Mouse (Mus musculus) embryonic facial prominence, embryonic 12.5 days (tissue): ENCODE data around the gene Cpt1a. TPM values are rescaled to one million over a fixed set of nuclear protein-coding genes. Genes with fewer than 3 reads are reported as not detected.

Source experiments
- ATAC-seq: fragments of 200-750 bp; cut with Nextera tagmentation; 2 replicates; pipeline ENCODE4 v1.8.0; 2017; ENCODE audit not compliant: insufficient number of reproducible peaks, insufficient read depth, low FRiP score, low TSS enrichment
- H3K27ac ChIP-seq: fragments of 300-500 bp; sonication (generic); 2 replicates; pipeline ENCODE4 v1.5.1; 2016; ENCODE audit warnings: mild to moderate bottlenecking
- H3K27me3 ChIP-seq: fragments of 300-500 bp; sonication (generic); 2 replicates; pipeline ENCODE4 v1.6.1; 2016; ENCODE audit warnings: mild to moderate bottlenecking, moderate library complexity
- H3K36me3 ChIP-seq: fragments of 300-500 bp; sonication (generic); 2 replicates; pipeline ENCODE4 v1.6.1; 2016; ENCODE audit warnings: mild to moderate bottlenecking
- H3K4me1 ChIP-seq: fragments of 300-500 bp; sonication (generic); 2 replicates; pipeline ENCODE4 v1.6.1; 2016
- H3K4me2 ChIP-seq: fragments of 300-500 bp; sonication (generic); replicated peaks from 2 replicates; pipeline ENCODE4 v1.6.1; 2016; ENCODE audit warnings: mild to moderate bottlenecking, moderate library complexity
- H3K4me3 ChIP-seq: fragments of 300-500 bp; sonication (generic); 2 replicates; pipeline ENCODE4 v1.5.1; 2016; ENCODE audit warnings: mild to moderate bottlenecking
- H3K9ac ChIP-seq: fragments of 300-500 bp; sonication (generic); 2 replicates; pipeline ENCODE4 v1.6.1; 2016; ENCODE audit warnings: mild to moderate bottlenecking, moderate library complexity
- H3K9me3 ChIP-seq: fragments of 300-500 bp; sonication (generic); 2 replicates; pipeline ENCODE4 v1.6.1; 2016; ENCODE audit warnings: mild to moderate bottlenecking, moderate library complexity
- WGBS: fragments of 180-500 bp; shearing (Covaris S2); methylation state at CpG from one replicate; pipeline ENCODE4 v1.1.7; 2016; 5-methylcytosine and 5-hydroxymethylcytosine counted together
- polyA plus RNA-seq: library from polyadenylated mRNA; unstranded; fragments of >200 nt; fragmentation: Nextera tagmentation; extraction: Ambion mirVana; gene quantifications from 2 replicates; pipeline ENCODE4 v1.2.1, GENCODE M21; 2016

Cpt1a gene
- polyA plus RNA-seq, 1 experiment from 2014 or later, result 12.3 TPM

- no peaks in the 10 kb centered on the region for H3K36me3 ChIP-seq
- no peaks in the 10 kb centered on the region for H3K27me3 ChIP-seq
- no peak overlapping the region for H3K27ac ChIP-seq
- no peak overlapping the region for H3K4me2 ChIP-seq
- no peak for ATAC-seq
- H3K9me3 ChIP-seq, result no peaks in the 10 kb centered on the region
- H3K4me3 ChIP-seq, result no peak overlapping the region
- WGBS, result 70% methylated on average over 4 of the region's 4 CpGs
- no peaks in the 10 kb centered on the region for H3K4me1 ChIP-seq
- no peak overlapping the region for H3K9ac ChIP-seq
Measured at GRCm38 (mm10) chr19:3304017-3304416, 18.1 kb upstream of the Cpt1a start.

- 47% methylated on average over 16 of the region's 16 CpGs for WGBS
- no peaks in the 10 kb centered on the region for H3K9me3 ChIP-seq
- no peaks in the 10 kb centered on the region for H3K4me1 ChIP-seq
- no peak overlapping the region for H3K4me2 ChIP-seq
- H3K9ac ChIP-seq, result no peak overlapping the region
- no peak for ATAC-seq
- H3K4me3 ChIP-seq, result no peak overlapping the region
- H3K27ac ChIP-seq, result no peak overlapping the region
- H3K36me3 ChIP-seq, result no peaks in the 10 kb centered on the region
- H3K27me3 ChIP-seq, result no peaks in the 10 kb centered on the region
Measured at GRCm38 (mm10) chr19:3307175-3307949, 14.8 kb upstream of the Cpt1a start.

- H3K9ac ChIP-seq, result no peak overlapping the region
- H3K4me2 ChIP-seq, result no peak overlapping the region
- H3K36me3 ChIP-seq, result no peaks in the 10 kb centered on the region
- no peak overlapping the region for H3K27ac ChIP-seq
- ATAC-seq, result no peak
- no peak overlapping the region for H3K4me3 ChIP-seq
- WGBS, result 84% methylated on average over 2 of the region's 2 CpGs
- no peaks in the 10 kb centered on the region for H3K9me3 ChIP-seq
- peaks cover 25% of the 10 kb centered on the region for H3K27me3 ChIP-seq
- H3K4me1 ChIP-seq, result peaks cover 10% of the 10 kb centered on the region
Measured at GRCm38 (mm10) chr19:3319341-3319740, 2.8 kb upstream of the Cpt1a start.

GRCm38 (mm10) chr19:3320086-3320485 is 2.0 kb upstream of the Cpt1a start:
- no peak overlapping the region for H3K9ac ChIP-seq
- H3K4me1 ChIP-seq, result peaks cover 15% of the 10 kb centered on the region
- H3K36me3 ChIP-seq, result no peaks in the 10 kb centered on the region
- H3K4me3 ChIP-seq, result no peak overlapping the region
- H3K9me3 ChIP-seq, result no peaks in the 10 kb centered on the region
- no peak for ATAC-seq
- peaks cover 25% of the 10 kb centered on the region for H3K27me3 ChIP-seq
- WGBS, result 79% methylated on average over 7 of the region's 7 CpGs
- H3K4me2 ChIP-seq, result no peak overlapping the region
- H3K27ac ChIP-seq, result no peak overlapping the region

GRCm38 (mm10) chr19:3320801-3321200 is 1.3 kb upstream of the Cpt1a start:
- peaks cover 16% of the 10 kb centered on the region for H3K4me1 ChIP-seq
- H3K9me3 ChIP-seq, result no peaks in the 10 kb centered on the region
- 76% methylated on average over 3 of the region's 3 CpGs for WGBS
- ATAC-seq, result no peak
- no peak overlapping the region for H3K27ac ChIP-seq
- peaks cover 25% of the 10 kb centered on the region for H3K27me3 ChIP-seq
- no peak overlapping the region for H3K4me2 ChIP-seq
- H3K4me3 ChIP-seq, result no peak overlapping the region
- no peaks in the 10 kb centered on the region for H3K36me3 ChIP-seq
- H3K9ac ChIP-seq, result no peak overlapping the region

GRCm38 (mm10) chr19:3321617-3322016 is 517 bp upstream of the Cpt1a start:
- Histone ChIP-seq H3K36me3 (no peaks in the 10 kb centered on the region), H3K4me3 (no peak overlapping the region; the same call in 1 of the 2 replicates), H3K4me2 (no peak overlapping the region), H3K9ac (no peak overlapping the region), H3K27me3 (peaks cover 25% of the 10 kb centered on the region), H3K4me1 (peaks cover 23% of the 10 kb centered on the region), H3K9me3 (no peaks in the 10 kb centered on the region), H3K27ac (no peak overlapping the region)
- 6% methylated on average over 11 of the region's 11 CpGs for WGBS
- ATAC-seq, result no peak

- H3K9ac ChIP-seq, result peak overlapping the region; percentile 53
- peak overlapping the region; percentile 11; the same call in 1 of the 2 replicates for H3K27ac ChIP-seq
- H3K27me3 ChIP-seq, result peaks cover 25% of the 10 kb centered on the region
- H3K4me2 ChIP-seq, result peak overlapping the region; percentile 91
- peak overlapping the region; percentile 59 for H3K4me3 ChIP-seq
- peak; percentile 87 for ATAC-seq
- 1% methylated on average over 47 of the region's 47 CpGs for WGBS
- H3K36me3 ChIP-seq, result no peaks in the 10 kb centered on the region
- peaks cover 25% of the 10 kb centered on the region for H3K4me1 ChIP-seq
- H3K9me3 ChIP-seq, result no peaks in the 10 kb centered on the region
Measured at GRCm38 (mm10) chr19:3323201-3323621, 1.1 kb downstream of the Cpt1a start.

- H3K4me3 ChIP-seq, result peak overlapping the region; percentile 59
- H3K9me3 ChIP-seq, result no peaks in the 10 kb centered on the region
- H3K27ac ChIP-seq, result no peak overlapping the region
- H3K4me1 ChIP-seq, result peaks cover 25% of the 10 kb centered on the region
- H3K4me2 ChIP-seq, result peak overlapping the region; percentile 91
- no peak for ATAC-seq
- no peaks in the 10 kb centered on the region for H3K36me3 ChIP-seq
- H3K27me3 ChIP-seq, result peaks cover 25% of the 10 kb centered on the region
- 2% methylated on average over 34 of the region's 34 CpGs for WGBS
- H3K9ac ChIP-seq, result peak overlapping the region; percentile 53; the same call in 1 of the 2 replicates
Measured at GRCm38 (mm10) chr19:3323753-3324270, 1.7 kb downstream of the Cpt1a start.

GRCm38 (mm10) chr19:3324271-3324811 is 2.2 kb downstream of the Cpt1a start:
- H3K9ac ChIP-seq, result no peak overlapping the region
- peak overlapping the region; percentile 59 for H3K4me3 ChIP-seq
- peaks cover 25% of the 10 kb centered on the region for H3K4me1 ChIP-seq
- peaks cover 25% of the 10 kb centered on the region for H3K27me3 ChIP-seq
- no peaks in the 10 kb centered on the region for H3K36me3 ChIP-seq
- 4% methylated on average over 17 of the region's 17 CpGs for WGBS
- ATAC-seq, result no peak
- H3K27ac ChIP-seq, result no peak overlapping the region
- H3K4me2 ChIP-seq, result peak overlapping the region; percentile 91
- no peaks in the 10 kb centered on the region for H3K9me3 ChIP-seq

- H3K9me3 ChIP-seq, result no peaks in the 10 kb centered on the region
- peak; percentile 38; the same call in 1 of the 2 replicates for ATAC-seq
- peak overlapping the region; percentile 59 for H3K4me3 ChIP-seq
- under 1% methylated on average over 59 of the region's 59 CpGs for WGBS
- H3K4me1 ChIP-seq, result peaks cover 25% of the 10 kb centered on the region
- H3K27me3 ChIP-seq, result peaks cover 22% of the 10 kb centered on the region
- peak overlapping the region; percentile 91 for H3K4me2 ChIP-seq
- peak overlapping the region; percentile 84 for H3K27ac ChIP-seq
- H3K9ac ChIP-seq, result peak overlapping the region; percentile 58
- no peaks in the 10 kb centered on the region for H3K36me3 ChIP-seq
Measured at GRCm38 (mm10) chr19:3324931-3325711, 3.0 kb downstream of the Cpt1a start.

- peak overlapping the region; percentile 46 for H3K9ac ChIP-seq
- peaks cover 25% of the 10 kb centered on the region for H3K4me1 ChIP-seq
- peak overlapping the region; percentile 84 for H3K27ac ChIP-seq
- H3K36me3 ChIP-seq, result no peaks in the 10 kb centered on the region
- peaks cover 22% of the 10 kb centered on the region for H3K27me3 ChIP-seq
- no peak for ATAC-seq
- peak overlapping the region; percentile 59 for H3K4me3 ChIP-seq
- no peaks in the 10 kb centered on the region for H3K9me3 ChIP-seq
- 38% methylated on average over 15 of the region's 15 CpGs for WGBS
- peak overlapping the region; percentile 91 for H3K4me2 ChIP-seq
Measured at GRCm38 (mm10) chr19:3325771-3326478, 3.8 kb downstream of the Cpt1a start.
